Mouse (Mus musculus): Measurements from ENCODE around the gene Olfr1197. TPM values are rescaled to one million over a fixed set of nuclear protein-coding genes. Genes with fewer than 3 reads are reported as not detected.

Olfr1197 gene
- not detected in 2 replicates for polyA plus RNA-seq (2015; fragmentation: Nextera tagmentation; extraction: Ambion mirVana)

GRCm38 (mm10) chr2:88732266-88732665 lies at the start of gene Olfr1197:
TSS of gene Olfr1197 (minus strand) at chr2:88732366.
- Histone ChIP-seq H3K9me3 (replicated peaks; ENCODE audit: control insufficient read depth, low read length) (no peaks in the 10 kb centered on the region), H3K4me3 (ENCODE audit: low read depth, low read length) (no peak within 1 kb of the TSS), H3K27ac (ENCODE audit: low read length) (no peak within 1 kb of the TSS), H3K4me1 (ENCODE audit: control insufficient read depth, low read depth, low read length) (no peaks in the 10 kb centered on the region), H3K27me3 (ENCODE audit: control insufficient read depth, insufficient read depth, low read depth, low read length) (no peaks in the 10 kb centered on the region), H3K36me3 (ENCODE audit: control insufficient read depth, insufficient read depth) (no peaks in the 10 kb centered on the region), H3K4me2 (ENCODE audit: low read depth, low read length) (no peak within 1 kb of the TSS), H3K9ac (ENCODE audit: low read depth, low read length) (no peak within 1 kb of the TSS)
- 68% methylated on average over 1 of the region's 1 CpGs for WGBS (ENCODE audit: insufficient replicate concordance)
- no peak for ATAC-seq (ENCODE audit: low read depth)

DNA sequence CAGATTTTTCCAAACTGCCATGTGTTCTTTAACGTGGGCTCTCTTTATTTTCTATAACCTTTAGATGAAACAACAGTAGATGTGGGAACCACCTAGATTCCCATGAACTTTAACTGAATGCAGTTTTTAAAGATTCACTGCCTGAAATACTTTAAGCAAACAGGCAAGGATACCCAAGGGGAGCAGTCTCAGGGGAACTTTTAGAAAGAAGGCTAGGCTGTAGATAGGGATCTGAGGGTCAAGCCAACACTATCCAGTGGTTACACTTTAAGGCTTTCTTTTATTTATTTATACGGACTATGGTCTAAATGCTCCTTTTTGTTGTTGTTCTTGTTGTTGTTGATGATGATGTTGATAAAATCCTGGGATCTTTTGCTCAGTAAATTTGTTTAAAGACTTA lies 38.2 kb upstream of the Olfr1197 start, which contains the start of gene Olfr1200:
Olfr1200 (minus strand) TSS at position 101 of the 400 bp plus-strand sequence.
- Histone ChIP-seq H3K4me2 (ENCODE audit: low read depth, low read length) (no peak within 1 kb of the TSS), H3K36me3 (ENCODE audit: control insufficient read depth, insufficient read depth) (no peaks in the 10 kb centered on the region), H3K27ac (ENCODE audit: low read length) (no peak within 1 kb of the TSS), H3K4me1 (ENCODE audit: control insufficient read depth, low read depth, low read length) (no peaks in the 10 kb centered on the region), H3K9me3 (replicated peaks; ENCODE audit: control insufficient read depth, low read length) (no peaks in the 10 kb centered on the region), H3K9ac (ENCODE audit: low read depth, low read length) (no peak within 1 kb of the TSS), H3K27me3 (ENCODE audit: control insufficient read depth, insufficient read depth, low read depth, low read length) (no peaks in the 10 kb centered on the region), H3K4me3 (ENCODE audit: low read depth, low read length) (no peak within 1 kb of the TSS)
- ATAC-seq (ENCODE audit: low read depth): no peak
- WGBS (ENCODE audit: insufficient replicate concordance): 51% methylated on average over 2 of the region's 2 CpGs

GRCm38 (mm10) chr2:88760369-88760768 lies 28.2 kb upstream of the Olfr1197 start, which contains the start of gene Olfr1199:
TSS of gene Olfr1199 (minus strand) at chr2:88760469.
- H3K27me3 ChIP-seq (ENCODE audit: control insufficient read depth, insufficient read depth, low read depth, low read length): no peaks in the 10 kb centered on the region
- no peak within 1 kb of the TSS for H3K4me2 ChIP-seq (ENCODE audit: low read depth, low read length)
- H3K9me3 ChIP-seq (replicated peaks; ENCODE audit: control insufficient read depth, low read length): no peaks in the 10 kb centered on the region
- no peak within 1 kb of the TSS for H3K9ac ChIP-seq (ENCODE audit: low read depth, low read length)
- no peaks in the 10 kb centered on the region for H3K4me1 ChIP-seq (ENCODE audit: control insufficient read depth, low read depth, low read length)
- no peak for ATAC-seq (ENCODE audit: low read depth)
- no peak within 1 kb of the TSS for H3K27ac ChIP-seq (ENCODE audit: low read length)
- H3K36me3 ChIP-seq (ENCODE audit: control insufficient read depth, insufficient read depth): no peaks in the 10 kb centered on the region
- no peak within 1 kb of the TSS for H3K4me3 ChIP-seq (ENCODE audit: low read depth, low read length)
- 72% methylated on average over 2 of the region's 2 CpGs for WGBS (ENCODE audit: insufficient replicate concordance)

GRCm38 (mm10) chr2:88751270-88751669 lies 19.1 kb upstream of the Olfr1197 start, which contains the start of gene Olfr1198:
TSS of gene Olfr1198 (minus strand) at chr2:88751370.
- 85% methylated on average over 2 of the region's 2 CpGs for WGBS (ENCODE audit: insufficient replicate concordance)
- no peak for ATAC-seq (ENCODE audit: low read depth)
- Histone ChIP-seq H3K36me3 (ENCODE audit: control insufficient read depth, insufficient read depth) (no peaks in the 10 kb centered on the region), H3K9me3 (replicated peaks; ENCODE audit: control insufficient read depth, low read length) (no peaks in the 10 kb centered on the region), H3K4me3 (ENCODE audit: low read depth, low read length) (no peak within 1 kb of the TSS), H3K4me1 (ENCODE audit: control insufficient read depth, low read depth, low read length) (no peaks in the 10 kb centered on the region), H3K27me3 (ENCODE audit: control insufficient read depth, insufficient read depth, low read depth, low read length) (no peaks in the 10 kb centered on the region), H3K4me2 (ENCODE audit: low read depth, low read length) (no peak within 1 kb of the TSS), H3K27ac (ENCODE audit: low read length) (no peak within 1 kb of the TSS), H3K9ac (ENCODE audit: low read depth, low read length) (no peak within 1 kb of the TSS)

GRCm38 (mm10) chr2:88743379-88743778 lies 11.2 kb upstream of the Olfr1197 start:
- H3K9ac ChIP-seq (ENCODE audit: low read depth, low read length): no peak overlapping the region
- WGBS (ENCODE audit: insufficient replicate concordance): 53% methylated on average over 3 of the region's 3 CpGs
- H3K4me2 ChIP-seq (ENCODE audit: low read depth, low read length): no peak overlapping the region
- no peaks in the 10 kb centered on the region for H3K36me3 ChIP-seq (ENCODE audit: control insufficient read depth, insufficient read depth)
- no peak overlapping the region for H3K4me3 ChIP-seq (ENCODE audit: low read depth, low read length)
- no peak for ATAC-seq (ENCODE audit: low read depth)
- H3K9me3 ChIP-seq (replicated peaks; ENCODE audit: control insufficient read depth, low read length): no peaks in the 10 kb centered on the region
- H3K4me1 ChIP-seq (ENCODE audit: control insufficient read depth, low read depth, low read length): no peaks in the 10 kb centered on the region
- no peak overlapping the region for H3K27ac ChIP-seq (ENCODE audit: low read length)
- no peaks in the 10 kb centered on the region for H3K27me3 ChIP-seq (ENCODE audit: control insufficient read depth, insufficient read depth, low read depth, low read length)

- H3K4me1 ChIP-seq (ENCODE audit: control insufficient read depth, low read depth, low read length): no peaks in the 10 kb centered on the region
- no peaks in the 10 kb centered on the region for H3K9me3 ChIP-seq (replicated peaks; ENCODE audit: control insufficient read depth, low read length)
- H3K4me2 ChIP-seq (ENCODE audit: low read depth, low read length): no peak within 1 kb of the TSS
- no peaks in the 10 kb centered on the region for H3K27me3 ChIP-seq (ENCODE audit: control insufficient read depth, insufficient read depth, low read depth, low read length)
- no peak within 1 kb of the TSS for H3K27ac ChIP-seq (ENCODE audit: low read length)
- H3K4me3 ChIP-seq (ENCODE audit: low read depth, low read length): no peak within 1 kb of the TSS
- no peak within 1 kb of the TSS for H3K9ac ChIP-seq (ENCODE audit: low read depth, low read length)
- WGBS (ENCODE audit: insufficient replicate concordance): 55% methylated on average over 2 of the region's 2 CpGs
- H3K36me3 ChIP-seq (ENCODE audit: control insufficient read depth, insufficient read depth): no peaks in the 10 kb centered on the region
- ATAC-seq (ENCODE audit: low read depth): no peak
Observed at GRCm38 (mm10) chr2:88704497-88704896, 27.7 kb downstream of the Olfr1197 start, which contains the start of gene Olfr1196. TSS of gene Olfr1196 (minus strand) at chr2:88704597.

GRCm38 (mm10) chr2:88689087-88689486 lies 43.1 kb downstream of the Olfr1197 start, which contains the start of gene Olfr1195:
TSS of gene Olfr1195 (minus strand) at chr2:88689187.
- no peak within 1 kb of the TSS for H3K27ac ChIP-seq (ENCODE audit: low read length)
- no peaks in the 10 kb centered on the region for H3K36me3 ChIP-seq (ENCODE audit: control insufficient read depth, insufficient read depth)
- H3K4me1 ChIP-seq (ENCODE audit: control insufficient read depth, low read depth, low read length): no peaks in the 10 kb centered on the region
- H3K27me3 ChIP-seq (ENCODE audit: control insufficient read depth, insufficient read depth, low read depth, low read length): no peaks in the 10 kb centered on the region
- no peak within 1 kb of the TSS for H3K4me3 ChIP-seq (ENCODE audit: low read depth, low read length)
- ATAC-seq (ENCODE audit: low read depth): no peak
- no peak within 1 kb of the TSS for H3K9ac ChIP-seq (ENCODE audit: low read depth, low read length)
- no peaks in the 10 kb centered on the region for H3K9me3 ChIP-seq (replicated peaks; ENCODE audit: control insufficient read depth, low read length)
- H3K4me2 ChIP-seq (ENCODE audit: low read depth, low read length): no peak within 1 kb of the TSS

Other genes with a start within 250 kb of the Olfr1197 start
- not detected in 2 replicates for gene Olfr1184, start 248.8 kb downstream of the Olfr1197 start, polyA plus RNA-seq (2015; fragmentation: Nextera tagmentation; extraction: Ambion mirVana)
- gene Olfr1185-ps1, start 239.0 kb downstream of the Olfr1197 start, polyA plus RNA-seq (2015; fragmentation: Nextera tagmentation; extraction: Ambion mirVana): not detected in 2 replicates
- gene Olfr1186, start 213.8 kb downstream of the Olfr1197 start, polyA plus RNA-seq (2015; fragmentation: Nextera tagmentation; extraction: Ambion mirVana): not detected in 2 replicates
- gene Olfr1188, start 175.4 kb downstream of the Olfr1197 start, polyA plus RNA-seq (2015; fragmentation: Nextera tagmentation; extraction: Ambion mirVana): not detected in 2 replicates
- not detected in 2 replicates for gene Olfr1189, start 145.9 kb downstream of the Olfr1197 start, polyA plus RNA-seq (2015; fragmentation: Nextera tagmentation; extraction: Ambion mirVana)
- gene Olfr1191-ps1, start 91.8 kb downstream of the Olfr1197 start, polyA plus RNA-seq (2015; fragmentation: Nextera tagmentation; extraction: Ambion mirVana): not detected in 2 replicates
- gene Olfr1192-ps1, start 83.9 kb downstream of the Olfr1197 start, polyA plus RNA-seq (2015; fragmentation: Nextera tagmentation; extraction: Ambion mirVana): not detected in 2 replicates
- gene Olfr1193, start 56.7 kb downstream of the Olfr1197 start, polyA plus RNA-seq (2015; fragmentation: Nextera tagmentation; extraction: Ambion mirVana): not detected in 2 replicates
- not detected in 2 replicates for gene Olfr1195, start 43.2 kb downstream of the Olfr1197 start, polyA plus RNA-seq (2015; fragmentation: Nextera tagmentation; extraction: Ambion mirVana)
- not detected in 2 replicates for gene Olfr1196, start 27.8 kb downstream of the Olfr1197 start, polyA plus RNA-seq (2015; fragmentation: Nextera tagmentation; extraction: Ambion mirVana)
- gene Olfr1198, start 19.0 kb upstream of the Olfr1197 start, polyA plus RNA-seq (2015; fragmentation: Nextera tagmentation; extraction: Ambion mirVana): not detected in 2 replicates
- gene Olfr1199, start 28.1 kb upstream of the Olfr1197 start, polyA plus RNA-seq (2015; fragmentation: Nextera tagmentation; extraction: Ambion mirVana): not detected in 2 replicates
- gene Olfr1200, start 38.1 kb upstream of the Olfr1197 start, polyA plus RNA-seq (2015; fragmentation: Nextera tagmentation; extraction: Ambion mirVana): not detected in 2 replicates
- not detected in 2 replicates for gene Olfr1201, start 60.7 kb upstream of the Olfr1197 start, polyA plus RNA-seq (2015; fragmentation: Nextera tagmentation; extraction: Ambion mirVana)
- gene Olfr1202, start 82.1 kb upstream of the Olfr1197 start, polyA plus RNA-seq (2015; fragmentation: Nextera tagmentation; extraction: Ambion mirVana): not detected in 2 replicates
- gene Olfr1205, start 97.4 kb upstream of the Olfr1197 start, polyA plus RNA-seq (2015; fragmentation: Nextera tagmentation; extraction: Ambion mirVana): not detected in 2 replicates
- gene Olfr1204, start 116.9 kb upstream of the Olfr1197 start, polyA plus RNA-seq (2015; fragmentation: Nextera tagmentation; extraction: Ambion mirVana): not detected in 2 replicates
- gene Olfr1206, start 130.9 kb upstream of the Olfr1197 start, polyA plus RNA-seq (2015; fragmentation: Nextera tagmentation; extraction: Ambion mirVana): not detected in 2 replicates
- not detected in 2 replicates for gene Olfr1208, start 169.9 kb upstream of the Olfr1197 start, polyA plus RNA-seq (2015; fragmentation: Nextera tagmentation; extraction: Ambion mirVana)
- not detected in 2 replicates for gene Olfr1209, start 182.8 kb upstream of the Olfr1197 start, polyA plus RNA-seq (2015; fragmentation: Nextera tagmentation; extraction: Ambion mirVana)
- gene Olfr1211, start 205.7 kb upstream of the Olfr1197 start, polyA plus RNA-seq (2015; fragmentation: Nextera tagmentation; extraction: Ambion mirVana): not detected in 2 replicates
- not detected in 2 replicates for gene Olfr1212, start 221.6 kb upstream of the Olfr1197 start, polyA plus RNA-seq (2015; fragmentation: Nextera tagmentation; extraction: Ambion mirVana)
- gene Gm13762, start 247.9 kb upstream of the Olfr1197 start, polyA plus RNA-seq (2015; fragmentation: Nextera tagmentation; extraction: Ambion mirVana): not detected in 2 replicates

Data from liver, embryonic 16.5 days (tissue).